ENCODE assay signal across 8 mouse cellular contexts in genomic region chr17:36167306-36168038, GRCm38 (mm10). TPM values are rescaled to one million over a fixed set of nuclear protein-coding genes. Genes with fewer than 3 reads are reported as not detected.
DNase-seq lines count a peak whose midpoint lies in the region; ATAC-seq lines count a peak whose summit lies in the region.

No protein-coding gene starts in this region.

- peak; percentile 89 for DNase-seq in heart, adult 11 months
- DNase-seq in heart, postnatal 4 days = no peak
- peak; percentile 28 for DNase-seq in midbrain, embryonic 10.5 days (ENCODE audit: low spot score)
- DNase-seq in thymus, postnatal 4 days = peak; percentile 63
- DNase-seq in cerebellum, postnatal 25 days = no peak
- DNase-seq in frontal cortex, postnatal 36 days (ENCODE audit: low spot score in 2 of 2) = no peak

- WGBS in embryonic facial prominence, embryonic 12.5 days = 2% methylated on average over 50 of the region's 51 CpGs
- 1% methylated on average over 51 of the region's 51 CpGs for WGBS in midbrain, embryonic 10.5 days

- H3K27me3 ChIP-seq in embryonic facial prominence, embryonic 12.5 days = peaks cover 82% of the 10 kb centered on the region
- peaks cover 88% of the 10 kb centered on the region for H3K27me3 ChIP-seq in midbrain, embryonic 10.5 days (ENCODE audit: low read depth, poor library complexity, severe bottlenecking)

- H3K4me1 ChIP-seq in embryonic facial prominence, embryonic 12.5 days = no peaks in the 10 kb centered on the region
- H3K4me1 ChIP-seq in midbrain, embryonic 10.5 days = peaks cover 10% of the 10 kb centered on the region

- H3K9ac ChIP-seq in embryonic facial prominence, embryonic 12.5 days = no peak overlapping the region

- no peaks in the 10 kb centered on the region for H3K36me3 ChIP-seq in embryonic facial prominence, embryonic 12.5 days
- H3K36me3 ChIP-seq in midbrain, embryonic 10.5 days = no peaks in the 10 kb centered on the region

- no peak overlapping the region for H3K27ac ChIP-seq in embryonic facial prominence, embryonic 12.5 days
- H3K27ac ChIP-seq in midbrain, embryonic 10.5 days (replicated peaks) = no peak overlapping the region

- ATAC-seq in embryonic facial prominence, embryonic 12.5 days (ENCODE audit: insufficient number of reproducible peaks, insufficient read depth, low FRiP score, low TSS enrichment) = no peak
- ATAC-seq in inflammation-experienced regulatory T-cells, adult 6 months = peak; percentile 76

- no peaks in the 10 kb centered on the region for H3K9me3 ChIP-seq in embryonic facial prominence, embryonic 12.5 days
- H3K9me3 ChIP-seq in midbrain, embryonic 10.5 days (replicated peaks) = peaks cover 4% of the 10 kb centered on the region; the same call in 1 of the 2 replicates

- H3K4me2 ChIP-seq in embryonic facial prominence, embryonic 12.5 days (replicated peaks) = peak overlapping the region; percentile 35

- H3K4me3 ChIP-seq in embryonic facial prominence, embryonic 12.5 days = peak overlapping the region; percentile 22
- H3K4me3 ChIP-seq in midbrain, embryonic 10.5 days = peak overlapping the region; percentile 37

RNA-seq across cellular contexts. Expression of gene Gm8909, which starts 0.9 kb away (rescaled TPM):
- not detected for total RNA-seq in heart, postnatal 4 days (2021)
- polyA plus RNA-seq in embryonic facial prominence, embryonic 12.5 days (2016; fragmentation: Nextera tagmentation; extraction: Ambion mirVana) = not detected in 2 replicates
- 1 to 10 TPM; 1.5 to 7.5 (median 4.7) TPM for polyA plus RNA-seq in inflammation-experienced regulatory T-cells, adult 6 months (2017; shearing (Covaris generic))
- polyA plus RNA-seq in midbrain, embryonic 10.5 days (2016; fragmentation: Nextera tagmentation; extraction: Ambion mirVana) = 0.22 TPM in 1 of 2 replicates, not detected in the other

RNA-seq across cellular contexts. Expression of gene H2-T3, which starts 22.6 kb away (rescaled TPM):
- total RNA-seq in heart, postnatal 4 days (2021) = not detected
- polyA plus RNA-seq in embryonic facial prominence, embryonic 12.5 days (2016; fragmentation: Nextera tagmentation; extraction: Ambion mirVana) = not detected in 2 replicates
- polyA plus RNA-seq in inflammation-experienced regulatory T-cells, adult 6 months (2017; shearing (Covaris generic)) = 1 to 10 TPM in 1 of 3 experiments, under 1 TPM in 1, not detected in 1; 0.67 to 6.8 TPM
- not detected in 2 replicates for polyA plus RNA-seq in midbrain, embryonic 10.5 days (2016; fragmentation: Nextera tagmentation; extraction: Ambion mirVana)

RNA-seq across cellular contexts. Expression of gene Gm7030, which starts 38.2 kb away (rescaled TPM):
- not detected for total RNA-seq in heart, postnatal 4 days (2021)
- polyA plus RNA-seq in embryonic facial prominence, embryonic 12.5 days (2016; fragmentation: Nextera tagmentation; extraction: Ambion mirVana) = not detected in 2 replicates
- 1 to 10 TPM in 1 of 3 experiments, not detected in 2; 1.3 TPM for polyA plus RNA-seq in inflammation-experienced regulatory T-cells, adult 6 months (2017; shearing (Covaris generic))
- polyA plus RNA-seq in midbrain, embryonic 10.5 days (2016; fragmentation: Nextera tagmentation; extraction: Ambion mirVana) = not detected in 2 replicates

RNA-seq across cellular contexts. Expression of gene Gm19684, which starts 46.0 kb away (rescaled TPM):
- not detected for total RNA-seq in heart, postnatal 4 days (2021)
- polyA plus RNA-seq in embryonic facial prominence, embryonic 12.5 days (2016; fragmentation: Nextera tagmentation; extraction: Ambion mirVana) = not detected in 2 replicates
- 1 to 10 TPM; 1.8 to 5.8 (median 2.4) TPM for polyA plus RNA-seq in inflammation-experienced regulatory T-cells, adult 6 months (2017; shearing (Covaris generic))
- polyA plus RNA-seq in midbrain, embryonic 10.5 days (2016; fragmentation: Nextera tagmentation; extraction: Ambion mirVana) = not detected in 2 replicates

Comparison
In these comparisons a context has a peak if more than half of its experiments do, and no peak if none do; other contexts are left out.
1. DNase-seq: peak in heart, adult 11 months (single experiment), midbrain, embryonic 10.5 days (single experiment) and thymus, postnatal 4 days (single experiment); none in heart, postnatal 4 days (single experiment), cerebellum, postnatal 25 days (0 of 2) and frontal cortex, postnatal 36 days (0 of 2).